Mouse (Mus musculus): ENCODE measurements around the gene Tvp23a. TPM values are rescaled to one million over a fixed set of nuclear protein-coding genes. Genes with fewer than 3 reads are reported as not detected.

The Tvp23a gene
- total RNA-seq, 4 experiments from 2014 or later: 0.16 to 0.66 (median 0.28) TPM; not detected in 1

DNA sequence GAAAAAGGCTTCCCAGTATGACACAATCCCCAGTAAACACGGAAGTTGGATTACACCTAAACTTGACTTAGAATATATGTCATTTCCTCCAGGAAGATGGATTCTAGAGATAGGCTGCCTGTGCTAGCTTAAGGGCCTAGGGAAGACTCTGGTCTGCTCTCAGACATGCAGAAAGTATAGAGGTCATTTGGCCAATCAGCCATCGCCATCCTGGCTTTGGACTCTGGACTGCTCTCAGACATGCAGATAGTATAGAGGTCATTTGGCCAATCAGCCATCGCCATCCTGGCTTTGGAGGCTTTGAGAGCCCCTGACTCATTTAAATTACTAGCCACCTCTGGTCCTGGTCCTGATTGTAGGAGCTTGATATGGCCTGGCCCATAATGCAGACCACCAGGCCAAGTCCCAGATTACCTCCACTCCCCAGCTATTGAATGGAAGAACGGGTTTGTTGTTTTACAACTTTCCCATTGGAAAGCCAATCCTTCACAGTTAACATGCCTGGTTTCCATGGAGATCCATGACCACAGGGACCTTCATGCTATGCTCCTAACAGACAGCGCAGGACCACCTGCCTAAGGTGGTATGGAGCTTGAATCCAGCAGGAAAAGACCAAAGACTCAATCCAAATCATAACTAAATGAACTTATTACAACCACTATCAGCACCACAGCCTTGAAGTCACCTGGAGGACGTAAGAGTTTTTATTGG is 6.9 kb upstream of the Tvp23a start:
- no peak for DNase-seq (ENCODE audit: low spot score)

DNA sequence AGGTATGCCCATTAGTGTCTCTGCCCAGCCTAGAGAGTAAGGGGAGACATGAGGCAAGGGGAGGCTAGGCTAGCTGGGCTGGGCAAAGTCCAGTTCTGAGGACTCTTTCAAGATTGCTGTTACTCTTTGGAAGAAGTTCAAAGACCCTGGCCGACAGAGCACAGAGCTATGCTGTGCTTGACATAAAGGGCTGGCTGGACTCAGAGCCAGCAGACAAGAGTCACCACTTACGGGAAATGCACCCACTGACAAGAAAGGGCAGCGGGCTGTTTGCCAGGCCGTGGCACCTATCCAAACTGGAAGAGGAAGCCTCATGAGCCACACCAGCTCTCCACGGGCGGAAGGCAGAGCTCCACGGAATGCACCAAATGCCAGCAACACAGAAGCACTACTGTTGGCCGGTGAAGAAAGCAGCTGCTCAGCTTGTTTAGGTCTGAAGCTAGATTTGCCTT is 5.3 kb upstream of the Tvp23a start:
- peak; percentile 77 for DNase-seq (ENCODE audit: low spot score)

DNA sequence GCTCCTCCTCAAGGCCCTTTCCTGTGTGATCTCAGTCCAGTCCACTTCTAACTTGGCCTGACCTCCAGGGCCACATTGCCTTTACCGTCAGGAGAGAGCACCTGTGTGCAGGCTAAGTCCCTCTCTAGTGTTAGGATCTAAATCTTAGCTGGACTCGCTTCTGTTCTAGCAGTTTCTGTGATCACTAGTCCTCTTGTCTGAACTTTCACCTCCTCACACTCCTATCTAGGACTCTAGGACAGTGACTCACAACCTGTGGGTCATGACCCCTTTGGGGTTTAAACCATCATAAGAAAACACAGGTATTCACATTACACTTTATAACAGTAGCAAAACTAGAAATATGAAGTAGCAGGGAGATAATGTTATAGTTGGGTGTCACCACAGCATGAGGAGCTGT is 4.7 kb upstream of the Tvp23a start:
- DNase-seq (ENCODE audit: low spot score): no peak

DNA sequence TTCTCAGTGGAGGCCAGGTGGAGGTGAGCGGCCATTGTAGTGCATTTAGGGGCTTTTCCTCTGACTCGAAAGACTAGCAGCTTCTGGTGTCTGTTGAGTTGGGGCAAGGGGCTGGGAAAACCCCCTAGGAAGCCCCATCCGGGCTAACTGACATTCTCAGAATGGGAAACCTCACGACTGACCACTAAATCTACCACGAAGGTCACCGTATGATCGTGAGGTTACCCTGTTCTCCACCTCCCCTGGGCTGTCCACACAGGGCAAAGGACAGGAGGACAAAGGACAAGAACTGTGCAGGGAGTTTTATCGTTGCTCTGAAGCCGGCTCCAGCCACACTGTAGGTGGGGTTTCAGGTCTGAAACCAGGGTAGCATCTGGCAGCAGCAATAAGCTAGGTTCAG is 1.8 kb upstream of the Tvp23a start:
- no peak for DNase-seq (ENCODE audit: low spot score)

DNA sequence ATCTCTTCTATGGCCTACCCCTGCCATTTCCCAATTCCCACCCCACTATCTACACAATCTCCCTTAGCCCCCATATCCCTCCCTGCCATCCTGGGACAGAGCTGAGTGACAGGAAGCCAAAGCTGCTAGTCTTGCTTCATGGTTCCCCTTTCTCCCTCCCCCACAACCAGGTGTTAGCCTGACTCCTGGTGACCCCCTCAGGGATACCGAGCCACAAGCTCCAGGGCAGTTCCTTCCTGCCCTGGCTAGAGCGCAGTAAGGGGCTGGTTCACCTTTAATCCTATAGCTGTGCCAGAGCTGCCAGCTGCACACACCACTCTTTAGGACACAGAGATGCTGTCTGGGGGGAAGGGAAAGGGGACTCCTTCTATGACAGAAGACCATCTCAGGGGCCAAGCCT is 619 bp upstream of the Tvp23a start:
- DNase-seq (ENCODE audit: low spot score): no peak

DNA sequence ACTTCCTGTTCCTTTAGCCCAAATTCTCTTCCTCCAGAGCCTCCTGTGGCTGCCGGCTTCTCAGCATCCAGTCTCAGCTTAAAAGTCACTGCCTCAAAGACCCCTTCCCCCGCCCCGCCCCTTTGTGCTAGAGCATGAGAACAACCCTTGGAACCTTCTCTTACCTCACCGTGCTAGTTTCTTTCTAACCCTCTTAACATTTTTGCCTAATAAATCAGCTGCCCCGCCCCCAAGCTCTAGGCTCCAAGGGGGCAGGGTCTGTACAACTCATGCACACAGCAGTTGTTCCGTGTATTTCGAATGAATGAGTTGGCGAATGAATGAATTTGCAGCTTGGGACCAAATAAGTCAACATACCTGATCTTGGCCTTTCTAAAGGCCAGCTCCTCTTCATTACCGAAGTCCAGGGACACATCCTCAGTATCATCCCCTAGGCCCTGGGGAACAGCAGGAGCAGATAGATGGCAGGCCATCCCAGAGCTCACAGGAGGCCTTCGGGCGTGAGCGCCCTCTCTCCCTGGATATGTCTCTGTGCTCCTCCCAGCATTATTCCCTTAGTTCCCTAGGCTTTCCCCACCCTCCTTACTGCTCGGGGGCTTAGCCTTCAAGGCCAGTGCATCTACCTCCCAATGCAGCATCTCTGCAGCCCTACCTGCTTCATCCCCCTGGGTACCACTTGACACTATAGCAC is 444 bp downstream of the Tvp23a start:
- no peak for DNase-seq (ENCODE audit: low spot score)

DNA sequence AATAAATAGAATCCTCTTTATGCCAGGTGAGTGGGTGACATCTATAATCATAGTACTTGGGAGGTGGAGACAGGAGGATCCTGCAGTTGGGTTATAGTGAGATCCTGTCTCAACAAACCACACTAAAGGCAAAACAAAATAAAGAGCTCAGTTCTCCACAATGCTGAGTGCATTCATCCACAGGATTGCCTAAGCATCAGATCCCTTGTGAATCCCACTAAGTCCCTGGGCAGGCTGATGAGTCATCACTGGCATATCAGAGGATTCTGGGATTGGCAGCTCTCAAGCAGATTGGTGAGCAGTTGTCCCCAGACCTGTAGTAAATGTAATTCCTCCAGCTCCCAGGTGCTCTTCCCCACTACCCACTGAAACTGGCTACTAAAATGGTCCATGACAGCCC is 3.4 kb downstream of the Tvp23a start:
- DNase-seq (ENCODE audit: low spot score): no peak

DNA sequence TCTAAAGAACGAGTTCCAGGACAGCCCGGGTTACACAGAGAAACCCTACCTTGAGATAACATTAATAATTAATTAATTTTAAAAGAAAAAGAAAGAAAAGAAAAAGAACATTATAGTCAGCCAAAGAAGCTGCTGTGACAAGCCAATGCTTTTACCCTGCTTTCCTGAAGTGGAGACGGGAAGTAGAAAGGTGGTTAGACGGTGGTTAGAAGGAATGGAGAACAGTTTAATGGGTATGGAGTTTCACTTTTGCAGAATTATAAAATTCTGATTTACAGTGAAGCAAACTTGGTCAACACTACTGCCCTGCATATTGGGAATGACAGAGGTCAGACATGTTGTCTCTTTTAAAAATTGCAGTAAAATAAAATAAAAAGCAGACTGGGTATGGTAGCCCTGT is 5.4 kb downstream of the Tvp23a start:
- no peak for DNase-seq (ENCODE audit: low spot score)

DNA sequence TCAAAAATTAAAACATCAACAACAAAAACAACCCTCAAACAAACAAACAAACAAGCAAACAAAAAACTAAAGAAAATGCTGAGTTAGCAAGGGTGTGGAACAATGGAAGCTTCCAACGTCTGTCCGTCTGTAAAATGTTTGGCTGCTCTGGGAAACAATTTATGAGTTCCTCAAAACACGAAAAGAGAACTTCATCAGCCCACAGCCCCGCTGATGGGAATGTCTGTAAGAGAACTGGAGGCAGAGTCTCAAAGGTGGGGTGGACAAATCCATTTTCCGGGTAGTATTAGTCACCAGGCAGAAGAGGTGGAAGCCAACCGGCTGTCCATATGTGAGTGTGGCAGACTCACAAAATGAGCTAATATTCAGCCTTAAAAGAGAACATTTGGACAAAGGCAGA is 5.8 kb downstream of the Tvp23a start:
- DNase-seq (ENCODE audit: low spot score): no peak

DNA sequence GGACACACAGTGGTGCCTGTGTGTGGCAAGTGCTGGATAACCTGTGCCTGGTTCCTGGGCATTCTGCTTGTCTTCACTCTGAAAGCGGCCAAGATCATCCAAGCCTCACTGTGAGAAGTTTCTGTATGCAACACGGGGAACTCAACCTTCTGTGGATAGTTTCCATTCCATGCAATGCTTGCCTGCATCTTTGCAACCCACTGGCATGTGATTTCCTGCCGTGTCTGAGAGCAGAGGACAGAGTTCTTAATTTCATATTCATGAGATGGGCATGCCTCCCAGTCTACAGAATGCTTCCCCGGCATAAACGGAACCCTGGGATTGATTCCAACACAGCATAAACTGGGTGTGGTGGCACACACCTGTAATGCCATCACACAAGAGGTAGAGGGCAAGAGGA is 9.1 kb downstream of the Tvp23a start:
- DNase-seq (ENCODE audit: low spot score): no peak

DNA sequence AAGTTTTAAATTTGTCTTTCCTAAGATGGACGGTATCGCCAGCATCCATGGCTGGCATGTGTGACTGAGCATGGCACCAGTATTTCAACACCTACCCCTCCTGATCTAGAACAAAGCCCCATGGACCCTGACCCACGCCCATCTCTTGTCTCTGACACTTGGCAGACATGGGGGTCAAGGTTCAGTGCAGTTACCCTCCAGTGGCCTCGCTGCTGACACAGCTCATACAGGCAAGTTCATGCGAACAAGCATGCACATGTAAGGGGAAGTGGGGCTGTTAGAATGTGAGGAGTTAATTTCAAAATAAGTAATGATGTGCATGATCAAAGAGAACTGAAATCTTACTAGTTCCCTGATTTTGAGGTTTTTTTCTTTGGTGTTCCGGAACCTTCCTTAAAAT is 11.0 kb downstream of the Tvp23a start:
- no peak for DNase-seq (ENCODE audit: low spot score)

DNA sequence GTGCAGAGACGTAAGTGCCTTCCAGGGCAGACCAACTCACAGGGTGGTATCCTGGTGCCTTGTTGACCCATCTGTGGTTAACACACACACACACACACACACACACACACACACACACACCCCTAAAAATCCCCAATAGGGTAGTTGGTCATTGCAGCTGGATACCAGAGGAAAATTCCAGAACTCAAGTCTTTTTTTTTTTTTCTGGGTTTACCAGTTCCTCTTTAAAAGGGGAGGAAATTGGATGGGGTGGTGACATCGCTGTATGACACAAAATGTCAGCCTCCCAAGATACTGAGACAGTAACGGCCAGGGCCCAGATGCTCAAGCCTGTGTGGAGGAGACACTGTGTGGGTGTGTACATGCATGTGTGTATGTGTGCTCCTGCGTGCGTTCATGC is 13.8 kb downstream of the Tvp23a start:
- no peak for DNase-seq (ENCODE audit: low spot score)

DNA sequence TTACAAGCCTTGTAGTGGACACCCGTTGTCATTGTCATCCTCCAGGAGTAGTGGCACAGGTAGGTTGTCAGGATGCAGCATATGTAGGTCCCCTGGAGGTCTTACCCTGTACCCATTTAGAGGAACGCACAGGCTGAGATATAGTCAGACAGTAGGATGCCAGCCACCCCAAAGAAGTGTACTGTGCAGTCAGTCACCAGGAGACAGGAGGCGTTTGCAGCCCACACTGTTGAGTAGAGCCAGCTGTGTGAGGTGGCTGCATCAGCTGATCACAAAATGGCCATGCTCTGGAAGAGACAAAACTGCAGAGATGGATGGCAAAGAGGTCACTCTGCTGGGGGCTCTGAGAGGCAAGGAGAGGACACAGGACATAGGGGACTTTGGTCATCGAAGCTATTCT is 14.8 kb downstream of the Tvp23a start:
- no peak for DNase-seq (ENCODE audit: low spot score)

DNA sequence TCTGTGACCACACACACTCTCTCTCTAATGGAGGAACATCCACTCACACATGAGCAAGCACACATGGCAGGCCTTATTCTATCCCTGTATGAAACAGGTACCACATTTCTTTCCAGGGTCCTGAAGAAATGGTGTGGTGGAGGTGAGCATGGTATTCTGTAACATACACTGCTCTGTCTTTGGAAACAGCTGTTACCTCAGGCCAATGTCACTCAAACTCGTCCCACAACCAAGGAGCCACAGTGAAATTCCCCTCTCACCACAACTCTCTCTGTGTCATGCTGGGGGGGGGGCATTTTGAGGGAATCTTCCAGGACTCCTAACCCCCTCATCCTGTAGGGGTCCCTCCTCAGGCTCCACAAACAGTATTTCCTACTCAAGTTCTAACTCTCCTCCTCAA is 15.3 kb downstream of the Tvp23a start:
- DNase-seq (ENCODE audit: low spot score): no peak

DNA sequence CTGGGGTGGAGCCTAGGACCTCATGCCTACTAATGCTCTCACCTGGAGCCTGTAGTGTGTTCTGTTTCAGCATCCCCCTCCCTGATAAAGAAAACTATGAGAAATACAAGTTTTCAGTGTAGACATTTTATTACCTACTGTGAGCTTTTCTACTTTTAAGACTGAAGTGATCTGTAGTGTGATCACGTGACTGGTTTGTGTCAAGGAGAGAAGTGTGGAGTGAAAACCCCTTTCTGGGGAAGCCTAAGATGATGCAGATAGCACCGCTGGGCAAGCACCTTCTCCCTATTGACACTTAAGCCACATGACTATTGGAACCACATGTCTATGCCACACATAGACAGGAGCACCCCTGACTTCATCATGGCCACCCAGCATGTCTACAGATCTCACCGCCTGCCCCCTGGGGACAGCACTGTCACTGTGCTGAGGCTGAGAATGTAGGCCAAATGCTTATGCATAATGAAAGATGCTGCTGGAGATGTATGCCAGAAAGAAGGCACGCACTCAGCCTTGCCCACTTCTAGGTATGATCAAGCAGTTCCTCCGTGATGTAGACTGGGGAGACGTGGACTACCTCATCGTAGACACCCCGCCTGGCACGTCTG is 26.6 kb downstream of the Tvp23a start:
- no peak for DNase-seq (ENCODE audit: low spot score)

DNA sequence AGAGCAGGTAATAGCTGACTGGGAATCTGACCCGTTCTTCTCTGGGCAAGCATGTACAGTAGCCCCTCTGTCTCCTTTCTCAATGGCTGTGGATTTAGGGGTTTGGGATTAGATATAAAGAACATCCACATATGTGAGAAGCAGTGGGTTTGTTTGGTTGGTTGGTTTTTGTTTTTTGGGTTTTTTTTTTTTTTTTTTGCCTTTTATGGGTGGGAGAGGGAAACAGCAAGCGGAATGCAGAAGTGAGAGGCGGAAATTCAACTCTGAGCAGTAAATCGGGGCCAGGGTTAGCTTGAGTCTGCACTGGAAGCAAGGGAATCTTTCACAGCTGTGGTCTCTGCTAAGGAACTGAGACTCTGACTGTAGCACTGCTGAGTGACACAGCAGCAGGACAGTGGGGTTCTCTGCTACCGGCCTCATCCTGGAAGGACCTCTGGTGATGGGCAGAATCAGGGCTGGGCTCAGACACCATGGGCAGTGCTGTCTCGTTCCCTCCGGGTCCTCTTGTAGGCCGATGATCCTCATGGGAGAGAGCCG is 29.4 kb downstream of the Tvp23a start:
- no peak for DNase-seq (ENCODE audit: low spot score)

DNA sequence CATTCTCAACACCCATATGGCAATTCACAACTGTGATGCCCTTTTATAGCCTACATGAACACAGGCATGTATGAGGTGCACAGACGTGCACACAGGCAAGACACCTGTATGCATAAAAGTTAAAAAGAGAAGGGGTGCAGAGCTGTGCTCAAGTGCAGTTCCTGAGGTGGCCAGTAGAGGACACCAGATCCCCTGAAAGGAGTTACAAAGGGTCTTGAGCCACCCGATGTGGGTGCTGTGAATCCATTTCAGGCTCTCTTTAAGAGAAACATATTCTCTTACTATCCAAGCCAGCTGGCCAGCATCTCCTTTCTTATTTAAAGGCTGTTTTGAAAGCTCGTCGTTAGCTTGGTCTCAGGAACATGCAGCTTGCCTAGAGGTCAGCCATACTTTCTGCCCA is 30.3 kb downstream of the Tvp23a start:
- no peak for DNase-seq (ENCODE audit: low spot score)

DNA sequence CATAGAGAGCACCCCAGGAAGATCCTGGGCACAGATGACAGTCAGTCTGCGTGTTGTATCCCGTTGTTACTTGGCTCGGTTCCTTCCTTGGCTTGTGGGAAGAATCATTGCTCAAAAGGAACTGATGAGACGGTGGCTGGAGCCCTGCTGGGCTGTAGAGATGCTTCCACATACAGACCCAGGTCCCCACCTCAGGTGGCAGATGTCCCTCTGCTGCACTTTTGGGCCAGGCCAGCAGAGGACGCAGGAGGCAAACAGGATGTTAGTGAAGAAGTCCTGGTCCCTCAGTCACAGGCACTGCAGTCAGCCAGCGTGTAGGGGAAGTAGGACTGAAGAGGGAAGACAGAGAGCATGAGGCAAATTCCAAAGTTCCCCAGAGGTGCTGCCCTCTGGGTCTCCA is 31.2 kb downstream of the Tvp23a start:
- peak; percentile 35 for DNase-seq (ENCODE audit: low spot score)

DNA sequence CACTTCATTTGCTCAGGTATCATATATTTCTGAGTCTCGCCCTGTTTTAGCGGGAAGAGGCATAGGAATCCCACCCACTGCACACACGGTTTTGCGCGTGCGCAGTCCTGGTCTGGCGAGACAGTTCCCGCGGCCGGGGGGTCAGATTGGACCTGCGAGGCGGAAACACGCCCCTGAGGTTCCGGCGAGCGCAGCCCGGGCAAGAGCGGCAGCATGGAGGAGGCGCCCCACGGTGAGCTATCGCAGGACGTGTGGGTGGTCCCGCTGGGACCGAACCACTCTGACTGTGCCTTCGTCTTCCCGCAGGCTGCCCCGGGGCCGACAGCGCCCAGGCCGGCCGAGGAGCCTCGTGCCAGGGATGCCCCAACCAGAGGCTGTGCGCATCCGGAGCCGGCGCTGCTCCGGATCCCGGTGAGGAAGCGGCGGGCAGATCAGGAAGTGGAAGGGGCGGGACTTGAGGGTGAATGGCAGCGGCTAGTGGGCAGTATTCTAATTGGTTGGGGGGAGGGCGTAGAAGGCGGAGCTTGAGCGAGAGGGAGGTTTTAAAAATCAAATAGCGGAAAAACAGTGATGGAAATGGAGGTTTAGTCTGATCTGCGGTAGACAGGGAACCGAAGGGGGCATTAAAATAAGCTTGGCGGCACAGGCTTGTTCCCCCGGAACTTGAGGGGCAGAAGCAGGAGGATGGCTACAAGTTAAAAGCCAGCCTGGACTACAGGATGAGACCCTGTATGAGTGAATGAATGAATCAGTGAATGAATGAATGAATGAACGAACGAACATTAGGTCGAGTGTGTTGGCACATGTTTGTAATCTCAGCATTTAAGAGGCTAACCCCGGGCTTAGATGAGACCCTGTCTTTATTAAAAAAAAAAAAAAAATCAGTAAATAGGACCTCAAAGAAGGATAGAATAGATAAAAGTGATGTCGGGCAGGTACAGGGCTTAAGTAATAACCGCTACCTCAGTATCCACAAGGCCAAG is 35.1 kb downstream of the Tvp23a start, which contains the start of gene Nubp1:
TSS of gene Nubp1 (plus strand) at position 185 of the 983 bp plus-strand sequence.
- peak; percentile 94 for DNase-seq (ENCODE audit: low spot score)

DNA sequence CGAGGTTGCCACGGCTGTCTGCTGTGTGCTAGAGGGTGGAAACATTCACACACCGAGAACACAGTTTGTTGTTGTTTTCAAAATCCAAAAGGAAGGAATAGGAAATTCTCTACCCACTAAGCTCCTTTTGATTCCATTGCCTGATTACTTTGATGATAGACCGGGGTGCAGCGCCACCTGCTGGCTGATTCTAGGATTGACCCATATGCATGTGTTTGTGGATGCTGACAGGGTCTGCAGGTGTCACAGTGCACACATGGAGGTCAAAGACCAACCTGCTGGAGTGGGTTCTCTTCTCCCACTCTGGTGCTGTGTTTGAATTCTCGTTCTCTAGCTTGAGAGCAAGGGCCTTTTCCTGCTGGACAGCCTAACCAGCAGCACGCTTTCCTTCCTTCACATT is 48.0 kb downstream of the Tvp23a start:
- peak; percentile 83 for DNase-seq (ENCODE audit: low spot score)

DNA sequence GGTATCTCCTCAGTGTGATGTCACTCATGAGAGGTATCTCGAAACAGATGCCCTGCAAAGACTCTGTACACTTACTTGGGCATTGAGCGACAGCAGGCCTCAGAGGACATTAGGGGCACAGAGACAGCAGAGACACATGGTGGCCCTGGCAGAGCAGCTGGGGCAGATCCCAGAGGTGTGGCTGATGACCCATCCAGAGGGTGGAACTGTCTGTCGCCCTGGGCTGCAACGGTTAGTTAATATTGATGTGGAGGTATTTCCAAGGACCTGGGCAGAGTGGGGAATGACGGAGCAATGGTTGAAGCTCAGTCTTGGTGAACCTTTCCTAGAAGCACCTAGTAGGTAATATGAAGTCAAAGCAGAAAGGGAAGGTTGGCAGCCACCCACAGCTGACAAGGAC is 48.4 kb downstream of the Tvp23a start:
- no peak for DNase-seq (ENCODE audit: low spot score)
